Comparison of ENCODE assay signal across 13 mouse cellular contexts in genomic region chr7:55859518-55859872, GRCm38 (mm10). TPM values are rescaled to one million over a fixed set of nuclear protein-coding genes. Genes with fewer than 3 reads are reported as not detected.
A peak's percentile ranks its signal among the peaks of the same experiment; 100 is the strongest.
DNase-seq lines count a peak whose midpoint lies in the region; ATAC-seq and TF ChIP-seq lines count a peak whose summit lies in the region.
"Had no signal": no experiment of that assay in that cellular context is flagged by ENCODE, and none has a peak within 500 bp of the region (broad histone marks: within the 10 kb centered on the region; RNA-seq: fewer than 3 reads in every experiment).

No protein-coding gene starts in this region.

- peak overlapping the region; percentile 64; the same call in 1 of the 2 replicates for H3K27ac ChIP-seq in left cerebral cortex, adult 2 months
- H3K27ac ChIP-seq in midbrain, embryonic 10.5 days (replicated peaks): no peak overlapping the region
- H3K27ac ChIP-seq: midbrain, embryonic 15.5 days had no signal

- peaks cover 47% of the 10 kb centered on the region for H3K36me3 ChIP-seq in megakaryocyte, embryonic 14.5 days (replicated peaks; ENCODE audit: low read length)
- H3K36me3 ChIP-seq in midbrain, embryonic 10.5 days: peaks cover 11% of the 10 kb centered on the region
- H3K36me3 ChIP-seq: midbrain, embryonic 15.5 days had no signal

- no peaks in the 10 kb centered on the region for H3K27me3 ChIP-seq in megakaryocyte, embryonic 14.5 days (replicated peaks)
- H3K27me3 ChIP-seq in midbrain, embryonic 10.5 days (ENCODE audit: low read depth, poor library complexity, severe bottlenecking): no peaks in the 10 kb centered on the region
- H3K27me3 ChIP-seq: midbrain, embryonic 15.5 days had no signal

- no peak for TF ChIP-seq CTCF in left cerebral cortex, adult 2 months (IDR thresholded peaks at IDR 0.05)

- peaks cover 84% of the 10 kb centered on the region for H3K4me1 ChIP-seq in megakaryocyte, embryonic 14.5 days
- no peaks in the 10 kb centered on the region for H3K4me1 ChIP-seq in midbrain, embryonic 10.5 days
- H3K4me1 ChIP-seq: midbrain, embryonic 15.5 days had no signal

- no peak for DNase-seq in left cerebral cortex, adult 2 months (ENCODE audit: extremely low spot score in 1 of 2, low spot score in 2 of 2)
- no peak for DNase-seq in left cerebral cortex, postnatal 14 days (ENCODE audit: low spot score in 2 of 2)
- peak; percentile 27 for DNase-seq in NIH3T3 (ENCODE audit: low read depth)
- no peak for DNase-seq in midbrain, embryonic 10.5 days (ENCODE audit: low spot score)
- DNase-seq in left cerebral cortex, adult 11 months (ENCODE audit: low spot score): no peak
- DNase-seq: adrenal gland, postnatal 14 days; heart, postnatal 36 days; kidney, adult 2 months; kidney, postnatal 4 days; thymus, postnatal 36 days had no signal

- H3K9me3 ChIP-seq in megakaryocyte, embryonic 14.5 days: no peaks in the 10 kb centered on the region
- 0 out of 2 replicates have a peak, but pooled peaks cover 3% of the 10 kb centered on the region for H3K9me3 ChIP-seq in midbrain, embryonic 10.5 days (replicated peaks)
- H3K9me3 ChIP-seq: midbrain, embryonic 15.5 days had no signal

- peak; percentile 31 for ATAC-seq in CD4-positive, CD25-positive, alpha-beta regulatory T cell, adult 4 months
- ATAC-seq: midbrain, embryonic 15.5 days had no signal

- WGBS in midbrain, embryonic 10.5 days: 89% methylated on average over 2 of the region's 2 CpGs

- intact Hi-C loops in left cerebral cortex, adult 2 months (cut with DNase I): no loop called here
- intact Hi-C loops in left cerebral cortex, postnatal 14 days (cut with DNase I): no loop called here

- H3K4me3 ChIP-seq in left cerebral cortex, adult 2 months: no peak overlapping the region
- H3K4me3 ChIP-seq in megakaryocyte, embryonic 14.5 days (replicated peaks): peak overlapping the region; percentile 50
- no peak overlapping the region for H3K4me3 ChIP-seq in midbrain, embryonic 10.5 days
- H3K4me3 ChIP-seq: midbrain, embryonic 15.5 days had no signal

RNA-seq across cellular contexts. Expression of gene Cyfip1, which starts 17.9 kb away (rescaled TPM):
- total RNA-seq in left cerebral cortex, adult 2 months (2021): 10 to 100 TPM; 68.1 to 75.4 TPM
- 10 to 100 TPM; 71.3 to 75.2 TPM for total RNA-seq in left cerebral cortex, postnatal 14 days (2021)
- polyA plus RNA-seq in CD4-positive, CD25-positive, alpha-beta regulatory T cell, adult 4 months (2017; shearing (Covaris generic)): 100 to 1,000 TPM in 1 of 2 experiments, 10 to 100 TPM in 1; 69.2 to 104 TPM
- polyA plus RNA-seq in megakaryocyte, embryonic 14.5 days (2012; ENCODE audit: insufficient read depth, low replicate concordance): 4.0 and 10.6 TPM in 2 replicates
- 79.2 and 83.5 TPM in 2 replicates for polyA plus RNA-seq in midbrain, embryonic 10.5 days (2016; fragmentation: Nextera tagmentation; extraction: Ambion mirVana)
